Mouse (Mus musculus) right cerebral cortex, postnatal 36 days (tissue): ENCODE measurements around the gene Otogl.

Source experiments
- DNase-seq, 2 experiments: peaks; one replicate each; pipeline ENCODE4 v3.0.0; 2022; ENCODE audit warnings: low spot score in 2 of 2, mixed read lengths in 1 of 2

Otogl gene

DNA sequence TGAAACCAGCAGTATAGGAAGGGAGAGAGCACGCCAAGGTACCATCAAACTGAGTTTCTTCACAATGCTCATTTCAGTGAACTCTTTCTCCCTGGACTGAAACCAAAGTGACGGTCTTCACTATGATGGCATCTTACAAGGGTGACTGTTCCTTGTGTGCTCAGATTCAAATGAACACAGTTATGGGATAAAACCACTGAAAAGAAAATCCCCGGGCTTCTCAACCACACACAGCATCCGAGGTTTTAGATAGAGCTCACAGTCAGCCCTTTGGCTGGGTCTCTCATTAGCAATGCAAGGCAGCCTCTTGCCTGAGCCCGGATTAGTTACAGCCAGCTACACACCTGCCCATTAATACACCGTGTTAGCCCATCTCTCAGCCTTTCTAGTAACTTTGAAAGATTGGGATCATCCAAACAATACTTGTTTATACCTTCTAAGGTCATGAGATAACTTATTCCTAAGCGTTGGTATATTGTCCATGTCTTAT, at the start of gene Otogl:
Gene Otogl, minus strand, starts transcription at position 51 of the 490 bp plus-strand sequence.
- DNase-seq, result no peak

DNA sequence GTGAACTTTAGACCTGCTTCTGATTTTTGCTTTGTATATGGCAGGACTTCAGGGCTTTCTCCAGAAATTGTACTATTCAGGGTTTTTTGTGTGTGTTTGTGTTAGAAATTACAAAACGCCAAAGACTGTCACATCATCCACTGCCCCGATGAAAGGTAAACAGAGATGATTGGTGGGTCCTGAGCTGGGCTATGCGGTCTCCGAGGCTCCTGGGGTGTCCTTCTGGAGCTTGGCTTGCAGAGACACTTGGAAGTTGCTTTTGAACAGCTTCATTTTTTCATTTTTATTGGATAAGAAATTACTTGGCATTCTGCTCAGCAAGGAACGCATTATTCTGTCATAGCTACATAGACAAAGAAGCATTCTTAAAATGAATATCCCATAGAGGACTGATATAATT, 44.7 kb upstream of the Otogl start:
- no peak for DNase-seq

- no peak for DNase-seq
Observed at GRCm38 (mm10) chr10:107954444-107954843, 42.5 kb upstream of the Otogl start.

DNA sequence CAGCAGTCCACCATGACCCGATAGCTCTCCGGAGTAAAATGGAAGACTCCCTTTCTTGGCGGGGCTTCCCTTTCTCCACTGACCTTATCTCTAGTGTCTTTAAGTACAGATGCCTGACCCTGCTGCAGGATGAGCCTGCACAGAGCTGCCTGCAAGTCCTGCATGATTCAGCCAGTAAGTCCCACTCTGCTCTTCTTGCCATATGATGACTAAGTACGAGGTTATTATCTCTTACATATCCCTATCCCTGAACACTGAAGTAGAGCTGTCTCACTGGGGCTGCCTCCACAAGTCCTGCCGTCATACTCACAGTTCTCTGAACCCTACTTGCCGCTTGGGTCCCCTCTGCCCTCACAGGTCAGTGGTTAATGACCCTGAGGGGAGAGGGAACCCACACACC, 39.7 kb upstream of the Otogl start:
- DNase-seq, result no peak

GRCm38 (mm10) chr10:107949945-107950344, 38.0 kb upstream of the Otogl start:
- no peak for DNase-seq

- DNase-seq, result no peak
Observed at GRCm38 (mm10) chr10:107948647-107949046, 36.7 kb upstream of the Otogl start.

DNA sequence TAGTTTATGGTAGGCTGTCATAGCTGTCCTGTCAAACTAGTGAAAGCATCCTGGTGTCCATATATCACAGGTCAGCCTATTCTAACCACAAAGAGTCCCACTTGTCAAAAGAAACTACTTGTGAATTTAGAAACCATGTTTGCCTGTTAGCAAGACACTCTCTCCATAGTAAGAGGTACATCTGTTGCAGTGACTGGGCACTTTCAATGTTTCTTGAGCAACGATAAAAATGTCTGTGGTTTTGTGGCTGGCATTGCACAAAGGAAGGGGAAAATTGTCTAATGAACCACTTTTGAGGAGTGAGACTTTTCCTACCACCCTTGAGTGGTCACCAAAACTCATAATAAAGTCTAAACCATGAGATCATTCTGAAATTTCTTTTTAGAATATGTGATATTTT, 36.1 kb upstream of the Otogl start:
- no peak for DNase-seq

- DNase-seq, result no peak
Observed at GRCm38 (mm10) chr10:107946348-107946747, 34.4 kb upstream of the Otogl start.

GRCm38 (mm10) chr10:107943859-107944258, 31.9 kb upstream of the Otogl start:
- DNase-seq, result no peak

DNA sequence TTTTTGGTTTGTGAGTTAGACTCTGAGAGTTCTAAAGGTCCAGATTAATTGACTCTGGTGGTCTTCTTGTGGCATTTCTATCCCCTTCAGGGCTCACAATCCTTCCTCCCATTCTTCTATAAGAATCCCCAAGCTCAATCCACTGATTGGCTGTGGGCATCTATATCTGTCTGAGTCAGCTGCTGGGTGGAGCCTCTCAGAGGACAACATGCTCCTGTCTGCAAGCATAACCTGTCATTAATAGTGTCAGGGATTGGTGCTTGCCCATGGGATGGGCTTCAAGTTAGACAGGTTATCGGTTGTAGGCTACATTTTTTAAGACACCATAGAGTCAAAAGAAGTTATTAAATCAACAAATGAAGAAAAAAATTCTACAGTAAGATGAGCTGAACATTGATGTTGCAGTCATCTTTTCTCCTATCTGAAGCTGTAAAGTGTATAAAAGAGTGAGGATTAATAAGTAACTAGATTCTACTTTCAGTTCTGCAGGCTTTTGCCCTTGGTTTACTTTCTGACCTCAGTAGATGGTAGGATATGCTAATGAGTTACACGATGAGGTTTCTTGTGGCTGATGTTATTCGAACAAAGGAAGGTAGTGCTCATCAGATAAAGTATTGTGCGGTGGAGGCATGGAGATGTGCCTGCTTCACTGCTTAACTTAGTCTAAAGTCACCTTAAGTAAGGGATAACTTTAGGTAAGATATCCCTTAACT, 29.4 kb upstream of the Otogl start:
- no peak for DNase-seq

GRCm38 (mm10) chr10:107940302-107940701, 28.4 kb upstream of the Otogl start:
- DNase-seq, result no peak

DNA sequence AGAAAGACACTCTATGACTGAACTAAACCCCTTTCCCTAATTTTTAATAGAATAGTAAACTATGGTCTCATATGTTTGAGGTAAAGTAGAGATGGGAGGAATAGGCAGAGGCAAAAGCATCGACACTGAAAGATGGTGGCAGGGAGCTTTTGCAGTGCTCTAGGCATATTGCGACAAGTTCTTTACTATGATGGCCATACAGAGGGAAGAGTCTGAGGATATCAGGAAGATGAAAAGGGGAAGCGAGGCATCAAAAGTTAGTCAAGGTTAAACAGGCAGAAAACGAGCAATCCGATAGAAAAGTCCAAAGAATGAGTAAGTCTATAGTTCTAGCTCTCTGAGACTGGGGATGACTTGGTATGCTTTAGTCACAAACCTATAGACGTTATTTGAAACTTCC, 27.9 kb upstream of the Otogl start:
- no peak for DNase-seq

DNA sequence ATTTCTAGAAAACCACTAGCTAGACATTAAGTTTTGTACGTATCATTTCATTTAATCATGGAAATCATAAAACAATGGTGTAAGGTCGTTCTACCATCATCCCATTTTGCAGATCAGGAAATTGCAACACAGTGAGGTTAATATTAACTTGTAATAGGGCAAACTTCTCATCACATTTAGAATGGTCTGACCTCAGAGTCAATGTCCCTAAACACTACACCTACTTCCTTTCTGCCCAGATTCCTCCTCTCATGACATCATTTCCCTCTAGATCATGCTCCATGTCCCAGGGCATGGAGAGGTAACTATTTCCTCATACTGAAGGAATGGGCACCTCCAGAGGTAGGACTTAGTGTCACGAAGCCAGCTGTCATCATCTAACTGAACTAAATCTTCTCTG, 22.1 kb upstream of the Otogl start:
- no peak for DNase-seq

DNA sequence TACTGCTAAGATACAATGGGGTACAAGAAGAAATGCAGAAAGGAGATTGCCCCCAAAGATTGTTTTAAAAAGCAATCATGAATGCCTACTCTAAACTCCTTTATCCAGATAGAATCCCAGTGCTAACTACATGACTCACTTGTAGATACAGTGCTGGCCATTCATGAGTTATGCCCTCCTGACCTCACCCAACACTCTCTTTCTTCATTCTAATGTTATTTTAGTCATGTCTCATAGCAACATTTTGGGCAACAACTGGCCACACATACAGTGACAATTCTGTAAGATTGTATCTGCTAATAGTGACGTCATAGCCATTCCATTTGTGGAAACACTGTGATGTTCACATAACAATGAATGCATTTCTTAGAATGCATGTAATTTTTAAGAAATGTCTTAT, 21.6 kb upstream of the Otogl start:
- no peak for DNase-seq

GRCm38 (mm10) chr10:107931833-107932828, 20.2 kb upstream of the Otogl start:
- DNase-seq, result peak; percentile 31 to 54

DNA sequence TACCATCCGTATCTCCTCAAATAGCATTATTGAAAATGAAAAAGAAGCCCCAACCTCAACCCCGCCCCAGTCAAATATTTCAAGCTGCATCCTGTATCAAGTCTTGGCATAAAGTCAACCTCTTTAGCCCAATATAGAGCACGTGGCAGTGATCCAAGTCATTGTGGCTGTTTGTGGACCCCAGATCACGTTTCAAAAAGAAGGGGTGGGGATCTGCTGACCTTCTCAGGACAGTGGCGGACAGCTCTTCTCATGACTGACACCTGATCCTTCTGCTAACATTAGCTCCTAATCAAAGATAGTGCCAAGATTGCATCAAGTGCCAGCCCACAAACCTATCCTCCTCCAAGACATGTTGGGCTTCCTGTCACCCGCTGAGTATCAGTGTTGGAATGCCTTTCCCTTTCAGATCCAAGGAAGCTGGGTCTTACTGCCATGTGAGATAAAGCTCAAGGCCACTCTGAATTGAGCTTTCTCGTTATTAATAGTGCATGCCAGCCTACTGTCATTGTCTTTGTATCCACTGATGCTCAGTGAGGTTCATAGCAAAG, 18.6 kb upstream of the Otogl start:
- no peak for DNase-seq

DNA sequence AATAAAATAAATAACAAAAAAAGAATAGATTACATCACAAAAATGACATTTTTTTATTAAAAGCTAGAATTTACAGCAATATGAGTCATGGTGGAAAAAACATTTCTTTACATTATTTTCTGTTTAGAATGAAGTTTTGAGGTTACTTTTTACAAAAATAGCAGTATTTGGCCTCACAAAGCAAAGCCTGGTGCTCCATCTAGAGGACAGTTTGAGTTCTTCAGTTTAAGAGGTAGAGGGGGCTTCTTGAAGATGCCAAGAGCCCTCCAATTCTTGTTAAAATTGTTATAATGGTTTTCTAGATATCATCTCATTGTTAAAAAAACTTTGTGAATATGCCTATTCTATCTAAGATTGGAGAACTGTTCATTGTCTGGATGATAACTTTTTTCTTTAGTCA, 13.4 kb upstream of the Otogl start:
- no peak for DNase-seq

DNA sequence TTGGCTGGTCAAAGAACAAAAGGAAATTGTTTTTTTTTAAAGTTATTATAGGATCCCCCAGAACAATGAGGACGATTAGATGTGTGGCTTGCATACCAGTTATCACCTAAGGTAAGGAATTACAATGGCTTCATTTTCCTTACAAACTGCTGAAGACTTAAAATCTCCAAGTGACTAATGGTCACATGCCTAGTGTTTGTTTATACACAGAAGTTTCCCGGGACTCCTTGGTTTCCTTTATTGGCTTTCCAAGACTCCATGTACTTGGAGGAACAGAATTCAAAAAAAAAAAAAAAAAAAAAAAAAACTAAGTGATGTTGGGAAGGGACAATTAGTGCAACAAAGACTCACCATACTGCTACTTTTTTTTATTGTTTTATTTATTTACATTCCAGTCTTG, 11.9 kb upstream of the Otogl start:
- DNase-seq, result no peak

DNA sequence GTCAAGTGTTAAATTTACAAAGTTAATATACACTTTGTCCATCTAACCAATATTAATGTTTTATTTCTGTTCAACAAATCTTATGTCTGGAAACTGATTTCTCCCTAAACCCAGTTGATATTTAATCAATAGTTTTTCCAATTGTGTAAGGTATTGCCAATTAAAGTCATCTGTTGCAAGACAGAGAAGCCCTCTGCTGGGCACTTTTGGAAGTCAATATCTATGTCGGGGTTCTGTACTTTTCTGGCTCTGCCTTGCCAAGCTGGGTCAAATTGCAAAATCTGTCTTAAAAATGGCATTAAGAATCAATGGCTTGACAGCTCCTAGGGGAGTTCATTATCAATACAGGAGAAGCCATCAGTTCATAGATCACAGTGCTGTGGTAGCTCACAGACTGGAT, 10.8 kb upstream of the Otogl start:
- DNase-seq, result no peak

GRCm38 (mm10) chr10:107921549-107921948, 9.6 kb upstream of the Otogl start:
- no peak for DNase-seq

DNA sequence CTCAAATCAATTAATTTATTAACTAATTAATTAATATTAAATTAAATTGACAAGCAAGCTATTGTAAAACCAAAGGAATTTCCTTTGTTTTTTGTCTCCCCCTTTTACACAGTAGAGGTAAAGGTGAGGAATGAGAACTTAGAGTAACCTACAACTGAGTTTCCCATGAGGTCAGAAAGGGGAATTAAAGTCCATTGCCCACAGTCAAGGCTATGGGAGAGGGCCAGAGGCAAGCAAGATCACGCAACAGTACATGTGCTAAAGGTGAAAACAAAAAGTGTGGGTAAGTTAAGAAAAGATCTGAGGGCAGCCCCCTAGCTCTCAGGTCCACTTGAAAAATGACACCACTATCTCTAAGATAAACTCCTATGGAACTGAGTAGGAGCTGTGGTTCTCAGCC, 9.2 kb upstream of the Otogl start:
- DNase-seq, result no peak

DNA sequence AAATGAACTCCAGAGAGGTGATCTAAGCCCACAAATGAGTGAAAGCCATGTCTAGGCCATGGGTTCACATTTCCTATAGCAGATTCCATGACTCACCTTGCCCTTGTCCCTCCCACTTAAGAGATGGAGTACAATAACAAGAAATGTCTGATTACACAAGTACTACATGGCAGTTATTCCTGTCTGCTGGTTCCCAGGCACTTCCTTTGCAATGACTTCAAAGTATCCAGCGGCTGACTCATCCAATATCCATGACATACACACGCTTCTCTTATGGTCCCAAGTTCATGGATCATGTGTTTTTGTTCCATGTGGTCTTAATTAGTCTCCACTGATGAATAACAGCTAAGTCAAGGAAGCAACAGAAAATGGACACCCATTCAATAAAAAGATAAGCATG, 1.1 kb upstream of the Otogl start:
- no peak for DNase-seq
